ENCODE assay signal across 8 mouse cellular contexts in genomic region chr6:83442639-83443038, GRCm38 (mm10). TPM values are rescaled to one million over a fixed set of nuclear protein-coding genes. Genes with fewer than 3 reads are reported as not detected.
DNase-seq lines count a peak whose midpoint lies in the region; ATAC-seq lines count a peak whose summit lies in the region.

No protein-coding gene starts in this region.

- WGBS in forebrain, embryonic 12.5 days, result 37% methylated on average over 3 of the region's 3 CpGs
- WGBS in liver, embryonic 13.5 days (ENCODE audit: insufficient replicate concordance), result 20% methylated on average over 3 of the region's 3 CpGs

- peaks cover 87% of the 10 kb centered on the region for H3K4me1 ChIP-seq in forebrain, embryonic 12.5 days
- peaks cover 97% of the 10 kb centered on the region for H3K4me1 ChIP-seq in liver, embryonic 13.5 days (replicated peaks)

- H3K4me2 ChIP-seq in forebrain, embryonic 12.5 days, result peak overlapping the region; percentile 80
- H3K4me2 ChIP-seq in liver, embryonic 13.5 days, result peak overlapping the region; percentile 85

- ATAC-seq in forebrain, embryonic 12.5 days (ENCODE audit: low FRiP score), result no peak
- ATAC-seq in liver, embryonic 13.5 days (ENCODE audit: low read depth), result no peak

- peak; percentile 55 for DNase-seq in kidney, adult 9 months
- DNase-seq in kidney, postnatal 10 days, result no peak
- peak; percentile 47 for DNase-seq in adrenal gland, adult 8-10 months
- peak; percentile 51 for DNase-seq in liver, embryonic 13.5 days
- DNase-seq in thymus, postnatal 14 days, result no peak
- no peak for DNase-seq in left cerebral cortex, adult 18-20 months (ENCODE audit: low spot score in 2 of 2)
- DNase-seq in urinary bladder, postnatal 36 days (ENCODE audit: low spot score in 2 of 2), result no peak

- 0 out of 2 replicates have a peak overlapping the region, but pooled peaks have one; percentile 59 for H3K4me3 ChIP-seq in forebrain, embryonic 12.5 days (replicated peaks)
- H3K4me3 ChIP-seq in liver, embryonic 13.5 days (replicated peaks), result peak overlapping the region; percentile 78

- peaks cover 18% of the 10 kb centered on the region for H3K36me3 ChIP-seq in forebrain, embryonic 12.5 days (replicated peaks)
- H3K36me3 ChIP-seq in liver, embryonic 13.5 days, result peaks cover 36% of the 10 kb centered on the region

- H3K27ac ChIP-seq in forebrain, embryonic 12.5 days, result peak overlapping the region; percentile 98
- peak overlapping the region; percentile 84 for H3K27ac ChIP-seq in liver, embryonic 13.5 days

- no peaks in the 10 kb centered on the region for H3K27me3 ChIP-seq in forebrain, embryonic 12.5 days
- no peaks in the 10 kb centered on the region for H3K27me3 ChIP-seq in liver, embryonic 13.5 days

- no peaks in the 10 kb centered on the region for H3K9me3 ChIP-seq in forebrain, embryonic 12.5 days
- H3K9me3 ChIP-seq in liver, embryonic 13.5 days (replicated peaks), result no peaks in the 10 kb centered on the region

- H3K9ac ChIP-seq in forebrain, embryonic 12.5 days, result peak overlapping the region; percentile 86; the same call in 1 of the 2 replicates
- peak overlapping the region; percentile 86 for H3K9ac ChIP-seq in liver, embryonic 13.5 days

RNA-seq across cellular contexts. Expression of gene Tet3, which starts 16.2 kb away (rescaled TPM):
- total RNA-seq in adrenal gland, adult 8-10 months (2022), result 10 to 100 TPM; 24.3 to 40.5 (median 35.3) TPM
- polyA plus RNA-seq in forebrain, embryonic 12.5 days (2016; fragmentation: Nextera tagmentation; extraction: Ambion mirVana), result 62.7 and 74.3 TPM in 2 replicates
- 10.4 and 13.3 TPM in 2 replicates for polyA plus RNA-seq in liver, embryonic 13.5 days (2015; fragmentation: Nextera tagmentation; extraction: Ambion mirVana)
- 10 to 100 TPM; 60.8 to 75.9 TPM for total RNA-seq in left cerebral cortex, adult 18-20 months (2021)

Comparison
In these comparisons a context has a peak if more than half of its experiments do, and no peak if none do; other contexts are left out.
1. DNase-seq: peak in kidney, adult 9 months (single experiment), adrenal gland, adult 8-10 months (single experiment) and liver, embryonic 13.5 days (single experiment); none in kidney, postnatal 10 days (single experiment), thymus, postnatal 14 days (single experiment), left cerebral cortex, adult 18-20 months (0 of 2) and urinary bladder, postnatal 36 days (0 of 2).